In genomic region chr10:86513801-86514200, GRCm38 (mm10) we compare ENCODE assay signal across 17 mouse cellular contexts. TPM values are rescaled to one million over a fixed set of nuclear protein-coding genes. Genes with fewer than 3 reads are reported as not detected.
A peak's percentile ranks its signal among the peaks of the same experiment; 100 is the strongest.
DNase-seq lines count a peak whose midpoint lies in the region; TF ChIP-seq lines count a peak whose summit lies in the region.
"Had no signal": no experiment of that assay in that cellular context is flagged by ENCODE, and none has a peak within 500 bp of the region (broad histone marks: within the 10 kb centered on the region; RNA-seq: fewer than 3 reads in every experiment).

No protein-coding gene starts in this region.

- intact Hi-C loops in left cerebral cortex, postnatal 10 days (cut with DNase I), result no loop called here

- 0 out of 2 replicates have a peak overlapping the region, but pooled peaks have one; percentile 37 for H3K27ac ChIP-seq in olfactory bulb, adult 2 months (ENCODE audit: insufficient read depth, low read depth, low read length)
- H3K27ac ChIP-seq: embryonic facial prominence, embryonic 13.5 days; forebrain, embryonic 12.5 days; gastrocnemius, adult 2 months; hindbrain, embryonic 10.5 days; hindbrain, embryonic 14.5 days had no signal

- peak; percentile 2 for DNase-seq in adrenal gland, postnatal 10 days
- no peak for DNase-seq in adrenal gland, adult 18-20 months (ENCODE audit: low spot score in 2 of 2)
- DNase-seq in left cerebral cortex, adult 11 months (ENCODE audit: low spot score), result peak; percentile 43
- no peak for DNase-seq in left cerebral cortex, postnatal 10 days (ENCODE audit: extremely low spot score in 1 of 2, low spot score in 2 of 2)
- peak; percentile 42 for DNase-seq in Muller cell, postnatal 12 days (ENCODE audit: inconsistent ontology term)
- DNase-seq in spleen, postnatal 4 days (ENCODE audit: low spot score in 2 of 2), result no peak
- DNase-seq: cerebellum, adult 11-12 months; cerebellum, adult 9-10 months; cerebellum, postnatal 36 days; gastrocnemius, adult 2 months; gastrocnemius, postnatal 25 days had no signal

- TF ChIP-seq CTCF in olfactory bulb, adult 2 months (IDR thresholded peaks at IDR 0.05; ENCODE audit: insufficient read depth, low read depth, low read length), result no peak

- H3K4me3 ChIP-seq in olfactory bulb, adult 2 months (ENCODE audit: insufficient read depth, low read depth, low read length), result no peak overlapping the region
- H3K4me3 ChIP-seq: embryonic facial prominence, embryonic 13.5 days; forebrain, embryonic 12.5 days; gastrocnemius, adult 2 months; heart, embryonic 12.5 days; hindbrain, embryonic 10.5 days had no signal

- H3K4me1 ChIP-seq in olfactory bulb, adult 2 months (ENCODE audit: control insufficient read depth, insufficient read depth, low read length), result no peaks in the 10 kb centered on the region
- H3K4me1 ChIP-seq: embryonic facial prominence, embryonic 13.5 days; forebrain, embryonic 12.5 days; heart, embryonic 12.5 days; hindbrain, embryonic 10.5 days had no signal

- 39% methylated on average over 4 of the region's 4 CpGs for WGBS in olfactory bulb, adult 2 months

- TF ChIP-seq POLR2A in olfactory bulb, adult 2 months (IDR thresholded peaks at IDR 0.05; ENCODE audit: insufficient read depth, low read depth, low read length), result no peak

RNA-seq across cellular contexts. Expression of gene Syn3, which starts 15.1 kb away (rescaled TPM):
- 1 to 10 TPM; 2.9 to 3.8 TPM for total RNA-seq in adrenal gland, postnatal 10 days (2021)
- total RNA-seq in adrenal gland, adult 18-20 months (2021), result 1 to 10 TPM; 1.6 to 1.9 TPM
- total RNA-seq in left cerebral cortex, postnatal 10 days (2021), result 10 to 100 TPM; 42.1 to 46.0 TPM
- not detected in 2 replicates for polyA plus RNA-seq in olfactory bulb, adult 2 months (2012; ENCODE audit: insufficient read depth, insufficient read length, low replicate concordance, missing spikeins)

Comparison
In these comparisons a context has a peak if more than half of its experiments do, and no peak if none do; other contexts are left out.
1. DNase-seq: peak in adrenal gland, postnatal 10 days (single experiment), left cerebral cortex, adult 11 months (single experiment) and Muller cell, postnatal 12 days (single experiment); none in adrenal gland, adult 18-20 months (0 of 2), left cerebral cortex, postnatal 10 days (0 of 2) and spleen, postnatal 4 days (0 of 2).
2. RNA of gene Syn3, which starts 15.1 kb away (total RNA-seq): 42.1 to 46.0 TPM in left cerebral cortex, postnatal 10 days; 2.9 to 3.8 TPM in adrenal gland, postnatal 10 days and 1.6 to 1.9 TPM in adrenal gland, adult 18-20 months; every median in the first group is over 4 times any median in the second.